Mouse (Mus musculus) E14TG2a.4 (cell line): ENCODE measurements around the gene Tex33.

ENCODE experiments used
- CTCF ChIP-seq: conservative IDR thresholded peaks from 2 replicates; pipeline ENCODE4 v1.5.1; 2014; ENCODE audit warnings: low read length
- NANOG ChIP-seq: IDR thresholded peaks from 2 replicates; pipeline ENCODE4 v1.6.1; 2014; ENCODE audit warnings: borderline replicate concordance, low read length, mixed read lengths
- POU5F1 ChIP-seq: IDR thresholded peaks from 2 replicates; pipeline ENCODE4 v1.6.1; 2014; ENCODE audit warnings: low read length, borderline replicate concordance

- no peak for TF ChIP-seq CTCF
- no peak for TF ChIP-seq NANOG
- TF ChIP-seq POU5F1: no peak
These were observed 62.7 kb downstream of the Tex33 start for GRCm38 (mm10) chr15:78332981-78333380.
